Mouse (Mus musculus) ES-E14 (cell line): ENCODE results near the gene Ctnna3. TPM values are rescaled to one million over a fixed set of nuclear protein-coding genes. Genes with fewer than 3 reads are reported as not detected.

Experiments used
- DNase-seq: peaks from one replicate; pipeline ENCODE4 v3.0.0-alpha.2; 2013; ENCODE audit warnings: low read depth, low spot score
- H3K27ac ChIP-seq: 2 replicates; pipeline ENCODE4 v1.5.1; 2012; ENCODE audit warnings: low read depth, mild to moderate bottlenecking, low read length, moderate library complexity, mixed read lengths; ENCODE audit not compliant: poor library complexity, insufficient read depth, severe bottlenecking
- H3K36me3 ChIP-seq: 2 replicates; pipeline ENCODE4 v1.6.1; 2012; ENCODE audit warnings: mild to moderate bottlenecking, low read length, moderate library complexity, mixed read lengths; ENCODE audit not compliant: control insufficient read depth, poor library complexity, insufficient read depth, severe bottlenecking
- H3K4me1 ChIP-seq, 2 experiments: fragments of 150-350 bp in 1 of 2; sonication (generic) in 1 of 2; 2 replicates each; pipeline ENCODE4 v1.6.1; 2012; ENCODE audit warnings: low read length in 2 of 2, mild to moderate bottlenecking in 1 of 2, mixed read lengths in 1 of 2; ENCODE audit not compliant: control insufficient read depth in 2 of 2, insufficient read depth in 2 of 2, poor library complexity in 1 of 2
- H3K4me3 ChIP-seq, 2 experiments: fragments of 150-350 bp in 1 of 2; sonication (generic) in 1 of 2; 2 replicates each; pipeline ENCODE4 v1.5.1; 2012; ENCODE audit warnings: low read length in 2 of 2, low read depth in 1 of 2, mild to moderate bottlenecking in 1 of 2, mixed read lengths in 1 of 2; ENCODE audit not compliant: insufficient read depth in 1 of 2, poor library complexity in 1 of 2, severe bottlenecking in 1 of 2
- H3K9ac ChIP-seq: 2 replicates; pipeline ENCODE4 v1.6.1; 2012; ENCODE audit warnings: low read depth, mild to moderate bottlenecking, low read length, mixed read lengths; ENCODE audit not compliant: poor library complexity, insufficient read depth, severe bottlenecking
- H3K9me3 ChIP-seq: fragments of 150-350 bp; sonication (generic); 2 replicates; pipeline ENCODE4 v1.6.1; 2012; ENCODE audit warnings: low read depth, mild to moderate bottlenecking, low read length; ENCODE audit not compliant: control insufficient read depth, insufficient read depth
- CHD2 ChIP-seq: IDR thresholded peaks from 2 replicates; pipeline ENCODE4 v1.6.1; 2014; ENCODE audit warnings: mild to moderate bottlenecking, low read depth, low read length, inconsistent platforms
- HCFC1 ChIP-seq: IDR thresholded peaks from 2 replicates; pipeline ENCODE4 v1.6.1; 2012; ENCODE audit warnings: low read length, inconsistent platforms, borderline replicate concordance; ENCODE audit not compliant: insufficient read depth
- MAFK ChIP-seq: IDR thresholded peaks from 2 replicates; pipeline ENCODE4 v1.6.1; 2014; ENCODE audit warnings: mild to moderate bottlenecking, low read depth, low read length, inconsistent platforms; ENCODE audit not compliant: insufficient read depth
- ZC3H11A ChIP-seq: IDR thresholded peaks from 2 replicates; pipeline ENCODE4 v1.6.1; 2012; ENCODE audit warnings: low read depth, mild to moderate bottlenecking, inconsistent platforms, low read length, borderline replicate concordance
- ZNF384 ChIP-seq: IDR thresholded peaks from 2 replicates; pipeline ENCODE4 v1.6.1; 2012; ENCODE audit warnings: low read depth, low read length, inconsistent platforms
- in situ Hi-C, 2 experiments: fragments of 600-800 bp; cut with MboI; formaldehyde crosslinking; loops; one replicate each; pipeline ENCODE4 v1.15.1; 2025; ENCODE audit warnings: low sequenced_read_pairs in 2 of 2, inconsistent platforms in 1 of 2; ENCODE audit not compliant: unreplicated experiment in 2 of 2
- total RNA-seq: library from RNA; depleted of rRNA; stranded (reverse); fragments of 300-350 nt; gene quantifications from 2 replicates; pipeline ENCODE4 v1.2.3, GENCODE M21; 2012

Gene Ctnna3
- total RNA-seq, 1 experiment, result not detected

DNA sequence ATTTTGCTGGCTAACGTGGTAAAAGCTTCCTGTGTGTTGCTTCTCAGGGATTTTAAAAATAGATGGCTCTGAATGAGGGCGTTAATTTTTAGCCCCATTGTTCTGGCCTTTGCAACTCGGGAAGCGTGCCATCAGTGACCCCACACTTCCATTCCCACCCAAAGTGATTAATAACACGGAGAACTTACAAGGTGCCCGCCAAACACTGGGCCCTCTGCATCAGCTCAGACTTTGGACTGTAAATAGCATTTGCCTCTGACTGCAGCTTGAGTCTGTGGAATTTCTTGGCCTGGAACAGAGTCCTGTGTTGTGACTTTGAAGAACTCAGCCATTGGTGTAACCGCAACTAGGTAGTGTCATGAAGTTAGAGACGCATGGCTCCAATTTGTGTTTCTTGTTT is 521.0 kb downstream of the Ctnna3 start:
- no peak for DNase-seq
- Histone ChIP-seq H3K4me1 (no peaks in the 10 kb centered on the region), H3K27ac (no peak overlapping the region), H3K36me3 (no peaks in the 10 kb centered on the region), H3K9ac (no peak overlapping the region), H3K9me3 (no peaks in the 10 kb centered on the region), H3K4me3 (no peak overlapping the region)
- TF ChIP-seq HCFC1 (no peak), ZNF384 (no peak), MAFK (no peak), ZC3H11A (no peak), CHD2 (no peak)
- in situ Hi-C loops, result no loop called here

- in situ Hi-C loops, result no loop called here
- Histone ChIP-seq H3K36me3 (no peaks in the 10 kb centered on the region), H3K4me1 (no peaks in the 10 kb centered on the region), H3K9ac (no peak overlapping the region), H3K4me3 (no peak overlapping the region), H3K27ac (no peak overlapping the region), H3K9me3 (no peaks in the 10 kb centered on the region)
- TF ChIP-seq MAFK (no peak), ZNF384 (no peak), HCFC1 (no peak), CHD2 (no peak), ZC3H11A (no peak)
- DNase-seq, result no peak
Observed at GRCm38 (mm10) chr10:63951481-63951880, 521.6 kb downstream of the Ctnna3 start.

DNA sequence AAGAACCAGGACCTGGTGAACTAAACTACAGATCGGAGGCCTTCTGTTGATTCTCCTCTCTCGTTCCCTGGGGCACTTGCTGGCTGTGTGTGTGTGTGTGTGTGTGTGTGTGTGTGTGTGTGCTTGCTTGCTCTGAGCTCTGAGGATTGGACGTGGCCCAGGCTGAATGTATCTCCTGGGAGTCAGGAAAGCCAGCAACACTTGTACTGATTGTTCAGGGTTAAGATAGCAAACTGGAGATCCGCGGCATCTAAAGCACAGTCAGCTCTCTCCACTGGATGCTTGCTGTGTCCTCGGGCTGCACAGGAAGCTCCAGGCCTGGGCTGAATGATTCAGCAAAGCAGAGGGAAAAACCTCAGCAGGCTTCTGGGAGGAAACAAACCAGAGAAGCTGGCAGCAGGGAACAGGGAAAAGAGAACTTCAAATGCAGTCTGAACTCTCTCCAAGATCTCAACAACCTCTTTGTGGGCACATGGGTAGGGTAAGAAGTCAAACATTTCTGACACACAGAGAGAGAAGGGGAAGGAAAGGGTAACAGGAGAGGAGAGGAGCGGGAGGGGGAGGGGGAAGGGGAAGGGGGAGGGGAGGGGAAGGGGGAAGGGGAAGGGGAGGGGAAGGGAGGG is 524.5 kb downstream of the Ctnna3 start:
- Histone ChIP-seq H3K4me3 (no peak overlapping the region), H3K9me3 (no peaks in the 10 kb centered on the region), H3K9ac (no peak overlapping the region), H3K36me3 (no peaks in the 10 kb centered on the region), H3K4me1 (no peaks in the 10 kb centered on the region), H3K27ac (no peak overlapping the region)
- TF ChIP-seq CHD2 (no peak), HCFC1 (no peak), ZC3H11A (no peak), ZNF384 (no peak), MAFK (no peak)
- no peak for DNase-seq
- in situ Hi-C loops, result no loop called here

- TF ChIP-seq CHD2 (no peak), HCFC1 (no peak), ZC3H11A (no peak), ZNF384 (no peak), MAFK (no peak)
- no peak overlapping the region for H3K4me3 ChIP-seq
- H3K27ac ChIP-seq, result no peak overlapping the region
- no peaks in the 10 kb centered on the region for H3K36me3 ChIP-seq
- no peaks in the 10 kb centered on the region for H3K4me1 ChIP-seq
- no peaks in the 10 kb centered on the region for H3K9me3 ChIP-seq
- DNase-seq, result no peak
- H3K9ac ChIP-seq, result no peak overlapping the region
- in situ Hi-C loops, result no loop called here
Observed at GRCm38 (mm10) chr10:63972300-63972699, 542.4 kb downstream of the Ctnna3 start.

DNA sequence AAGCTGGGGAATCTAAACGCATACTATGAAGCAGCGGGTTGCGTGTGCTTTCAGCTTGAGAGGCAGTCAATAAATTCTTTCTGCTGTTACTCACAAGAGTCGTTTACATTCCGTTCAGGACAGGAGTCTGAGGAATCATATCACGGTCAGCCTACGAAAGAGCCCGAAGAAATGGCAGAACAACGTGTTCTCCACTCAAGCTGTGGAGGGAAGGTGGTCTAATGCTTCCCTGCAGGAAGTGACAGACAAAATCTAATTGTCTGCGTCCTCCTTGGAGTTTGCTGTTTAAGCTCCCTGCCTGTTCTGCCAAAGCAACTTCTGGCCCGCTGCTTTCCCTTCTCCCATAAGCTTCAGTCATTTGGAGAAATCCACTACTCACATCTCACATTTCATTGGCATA is 548.2 kb downstream of the Ctnna3 start:
- in situ Hi-C loops, result no loop called here
- Histone ChIP-seq H3K4me1 (no peaks in the 10 kb centered on the region), H3K36me3 (no peaks in the 10 kb centered on the region), H3K27ac (no peak overlapping the region), H3K9me3 (no peaks in the 10 kb centered on the region), H3K4me3 (no peak overlapping the region), H3K9ac (no peak overlapping the region)
- no peak for DNase-seq
- TF ChIP-seq CHD2 (no peak), HCFC1 (no peak), MAFK (no peak), ZC3H11A (no peak), ZNF384 (no peak)
